Mouse (Mus musculus) CD4-positive, CD25-positive, alpha-beta regulatory T cell, adult 2 months (primary cell): ENCODE measurements around the gene Tmem50b.

Experiments
- DNase-seq: peaks from one replicate; pipeline ENCODE4 v3.0.0-alpha.2; 2012; ENCODE audit warnings: low read depth, low spot score

Tmem50b gene

GRCm38 (mm10) chr16:91565292-91565951 is 32.2 kb downstream of the Tmem50b start:
- DNase-seq, result no peak

GRCm38 (mm10) chr16:91564580-91565291 is 32.9 kb downstream of the Tmem50b start:
- no peak for DNase-seq

- no peak for DNase-seq
These were observed 35.8 kb downstream of the Tmem50b start for GRCm38 (mm10) chr16:91561541-91562457.

GRCm38 (mm10) chr16:91561099-91561498 is 36.5 kb downstream of the Tmem50b start:
- peak; percentile 68 for DNase-seq

- no peak for DNase-seq
These were observed 39.9 kb downstream of the Tmem50b start for GRCm38 (mm10) chr16:91557693-91558092.

- DNase-seq, result no peak
These were observed 40.4 kb downstream of the Tmem50b start for GRCm38 (mm10) chr16:91557214-91557613.

- DNase-seq, result no peak
These were observed 40.9 kb downstream of the Tmem50b start for GRCm38 (mm10) chr16:91556659-91557058.

GRCm38 (mm10) chr16:91555017-91555605 is 42.5 kb downstream of the Tmem50b start:
- DNase-seq, result no peak

- peak; percentile 68 for DNase-seq
These were observed 44.0 kb downstream of the Tmem50b start for GRCm38 (mm10) chr16:91553625-91554024.

- no peak for DNase-seq
These were observed 45.5 kb downstream of the Tmem50b start for GRCm38 (mm10) chr16:91552072-91552471.

- peak; percentile 44 for DNase-seq
These were observed 46.5 kb downstream of the Tmem50b start for GRCm38 (mm10) chr16:91551081-91551524.

- no peak for DNase-seq
These were observed 48.0 kb downstream of the Tmem50b start for GRCm38 (mm10) chr16:91549616-91550015.

- DNase-seq, result peak; percentile 55
These were observed 48.6 kb downstream of the Tmem50b start for GRCm38 (mm10) chr16:91548996-91549395.

GRCm38 (mm10) chr16:91548586-91548985 is 49.0 kb downstream of the Tmem50b start:
- DNase-seq, result peak; percentile 35

GRCm38 (mm10) chr16:91547974-91548373 is 49.6 kb downstream of the Tmem50b start:
- peak; percentile 47 for DNase-seq

- DNase-seq, result peak; percentile 75
These were observed 50.5 kb downstream of the Tmem50b start, which contains the start of gene Ifngr2 for GRCm38 (mm10) chr16:91546836-91547741. Gene Ifngr2, plus strand, starts transcription at chr16:91547072.

- DNase-seq, result peak; percentile 48
These were observed 51.2 kb downstream of the Tmem50b start for GRCm38 (mm10) chr16:91546391-91546835.

- DNase-seq, result peak; percentile 78
These were observed 51.9 kb downstream of the Tmem50b start for GRCm38 (mm10) chr16:91545597-91546281.

- DNase-seq, result no peak
These were observed 54.0 kb downstream of the Tmem50b start for GRCm38 (mm10) chr16:91543619-91544018.
